Mouse (Mus musculus): ENCODE results near the gene Fyb2. TPM values are rescaled to one million over a fixed set of nuclear protein-coding genes. Genes with fewer than 3 reads are reported as not detected.

Fyb2 gene
- total and polyA plus RNA-seq, 3 experiments, result 0.08 to 0.10 TPM; not detected in 1

DNA sequence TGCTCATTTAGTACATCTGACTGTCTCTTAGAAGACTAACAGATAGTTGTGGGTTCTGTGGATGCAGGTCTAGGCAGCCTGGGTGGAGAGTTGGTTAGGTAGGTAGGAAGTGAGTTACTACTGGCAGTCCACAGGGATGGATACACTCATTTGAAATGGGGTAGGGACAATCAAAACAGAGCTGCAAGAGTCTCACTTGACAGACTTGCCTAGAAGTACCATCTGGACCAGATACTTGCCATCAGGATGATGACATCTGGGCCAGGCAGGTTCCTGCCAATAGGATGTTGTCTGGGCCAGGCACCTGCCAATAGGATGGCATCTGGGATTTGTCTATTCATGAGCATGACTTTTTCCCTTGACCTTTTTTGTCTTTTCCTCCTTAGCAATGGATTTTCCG lies 88.5 kb downstream of the Fyb2 start:
- Histone ChIP-seq H3K4me3 (ENCODE audit: control insufficient read depth in 1 of 2, insufficient read depth in 1 of 2, low read depth in 2 of 2, low read length in 2 of 2) (no peak overlapping the region), H3K36me3 (ENCODE audit: control insufficient read depth in 1 of 2, insufficient read depth in 2 of 2, low read length in 2 of 2) (peaks cover 0 to 16% of the 10 kb centered on the region in 2 experiments; a peak in 2 of 4 replicates), H3K9ac (ENCODE audit: control insufficient read depth, low read depth, low read length, poor library complexity, severe bottlenecking) (no peak overlapping the region), H3K9me3 (replicated peaks; ENCODE audit: insufficient read depth, low read length) (no peaks in the 10 kb centered on the region), H3K79me2 (ENCODE audit: control insufficient read depth, insufficient read depth, low read length, poor library complexity) (no peaks in the 10 kb centered on the region), H3K27ac (ENCODE audit: control insufficient read depth, low read depth, low read length) (no peak overlapping the region), H3K27me3 (ENCODE audit: control insufficient read depth in 1 of 2, insufficient read depth in 2 of 2, low read length in 2 of 2) (no peaks in the 10 kb centered on the region), H3K4me1 (ENCODE audit: control insufficient read depth in 1 of 2, insufficient read depth in 2 of 2, low read length in 2 of 2) (peaks cover 2 to 14% of the 10 kb centered on the region in 2 experiments)
- DNase-seq (ENCODE audit: low read depth, low spot score), result no peak
- TF ChIP-seq ZKSCAN1 (IDR thresholded peaks at IDR 0.05; ENCODE audit: low read depth, low read length), result no peak
- no peak for TF ChIP-seq POLR2AphosphoS2 (IDR thresholded peaks at IDR 0.05; ENCODE audit: low read length)
- no peak for TF ChIP-seq MEF2A (IDR thresholded peaks at IDR 0.05; ENCODE audit: extremely low read depth, insufficient replicate concordance, low read depth, low read length, poor library complexity, severe bottlenecking)
- no peak for TF ChIP-seq E2F4 (IDR thresholded peaks at IDR 0.05; ENCODE audit: borderline replicate concordance, low read depth, low read length)
- TF ChIP-seq HCFC1 (IDR thresholded peaks at IDR 0.05; ENCODE audit: low read depth, low read length), result no peak
- no peak for TF ChIP-seq UBTF (IDR thresholded peaks at IDR 0.05; ENCODE audit: borderline replicate concordance, insufficient read depth, low read depth, low read length)
- no peak for TF ChIP-seq MAZ (IDR thresholded peaks at IDR 0.05; ENCODE audit: low read depth, low read length)
- no peak for TF ChIP-seq NRF1 (IDR thresholded peaks at IDR 0.05; ENCODE audit: insufficient read depth, low read depth, low read length, poor library complexity, severe bottlenecking)
- TF ChIP-seq NELFE (IDR thresholded peaks at IDR 0.05; ENCODE audit: low read depth, low read length), result no peak
- TF ChIP-seq CHD2 (IDR thresholded peaks at IDR 0.05; ENCODE audit: low read length), result no peak
- no peak for TF ChIP-seq USF1 (IDR thresholded peaks at IDR 0.05; ENCODE audit: low read depth, low read length)
- no peak for TF ChIP-seq MAFK (IDR thresholded peaks at IDR 0.05; ENCODE audit: borderline replicate concordance, low read depth, low read length)
- no peak for TF ChIP-seq ETS1 (IDR thresholded peaks at IDR 0.05; ENCODE audit: low read depth, low read length)
- no peak for TF ChIP-seq GATA1 (IDR thresholded peaks at IDR 0.05; ENCODE audit: low read depth, low read length)
- TF ChIP-seq TCF12 (IDR thresholded peaks at IDR 0.05; ENCODE audit: low read depth, low read length), result no peak
- no peak for TF ChIP-seq MYB (IDR thresholded peaks at IDR 0.05; ENCODE audit: low read depth, low read length)
- no peak for TF ChIP-seq CHD1 (IDR thresholded peaks at IDR 0.05; ENCODE audit: low read depth, low read length)
- TF ChIP-seq RAD21 (IDR thresholded peaks at IDR 0.05; ENCODE audit: low read depth, low read length), result no peak
- TF ChIP-seq POLR2AphosphoS5 (IDR thresholded peaks at IDR 0.05; ENCODE audit: borderline replicate concordance, low read depth, low read length), result no peak
- no peak for TF ChIP-seq USF2 (IDR thresholded peaks at IDR 0.05; ENCODE audit: borderline replicate concordance in 1 of 2, insufficient read depth in 1 of 2, low read depth in 1 of 2, low read length in 2 of 2)
